Mouse (Mus musculus): Measurements from ENCODE around the gene 4930467E23Rik. TPM values are rescaled to one million over a fixed set of nuclear protein-coding genes. Genes with fewer than 3 reads are reported as not detected.
"Not testable (repeated sequence)": the region's sequence is repeated elsewhere in the genome, so short reads cannot be mapped to it uniquely, and the experiment has no call there.

4930467E23Rik gene
- polyA plus RNA-seq, 1 experiment from 2014 or later: not detected

DNA sequence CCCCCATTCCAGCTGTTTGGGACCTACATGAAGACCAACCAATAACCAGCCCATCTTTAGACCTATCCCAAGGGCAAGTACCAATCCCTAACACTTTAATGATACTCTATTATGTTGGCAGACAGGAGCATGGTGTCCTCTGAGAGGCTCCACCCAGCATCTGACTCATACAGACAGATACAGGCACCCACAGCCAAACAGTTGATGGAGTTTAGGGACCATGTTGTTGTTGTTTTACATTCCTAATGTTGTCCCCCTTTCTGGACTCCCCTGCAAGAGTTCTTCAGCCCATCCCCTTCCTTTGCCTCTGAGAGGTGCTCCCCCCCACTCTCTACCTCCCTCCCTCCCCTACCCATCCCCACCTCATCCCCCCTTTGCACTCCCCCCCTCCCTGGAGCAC, 46.9 kb downstream of the 4930467E23Rik start:
- not testable (repeated sequence) for H3K27ac ChIP-seq; ATAC-seq (ENCODE audit: insufficient read depth, low FRiP score, low read depth); H3K4me1 ChIP-seq; H3K36me3 ChIP-seq; H3K4me2 ChIP-seq; H3K27me3 ChIP-seq (replicated peaks); H3K9me3 ChIP-seq; H3K4me3 ChIP-seq (replicated peaks); H3K9ac ChIP-seq

DNA sequence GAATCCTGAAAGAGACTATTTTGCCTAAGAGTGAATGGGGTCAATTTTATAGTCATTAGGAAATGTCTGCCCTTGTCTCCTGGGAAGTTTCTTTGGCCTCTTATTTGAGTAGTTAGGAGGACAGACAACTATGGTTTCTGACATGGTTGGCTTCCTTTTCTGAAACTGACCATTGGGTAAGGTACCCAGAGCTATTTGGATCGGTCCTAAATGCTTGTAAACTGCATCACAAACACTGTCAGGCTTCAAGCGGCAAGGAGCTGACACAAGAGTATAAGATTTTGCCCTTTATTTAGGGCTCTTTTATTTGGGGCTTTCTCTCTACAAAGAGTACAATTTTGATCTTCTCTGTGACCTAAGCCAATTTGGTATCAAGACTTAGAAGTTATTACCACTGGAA, 48.1 kb downstream of the 4930467E23Rik start:
- H3K27me3 ChIP-seq (replicated peaks); H3K4me1 ChIP-seq; H3K4me3 ChIP-seq (replicated peaks); H3K36me3 ChIP-seq; H3K9ac ChIP-seq; H3K27ac ChIP-seq; H3K4me2 ChIP-seq; H3K9me3 ChIP-seq; ATAC-seq (ENCODE audit: insufficient read depth, low FRiP score, low read depth): not testable (repeated sequence)
- 35% methylated on average over 2 of the region's 2 CpGs for WGBS

DNA sequence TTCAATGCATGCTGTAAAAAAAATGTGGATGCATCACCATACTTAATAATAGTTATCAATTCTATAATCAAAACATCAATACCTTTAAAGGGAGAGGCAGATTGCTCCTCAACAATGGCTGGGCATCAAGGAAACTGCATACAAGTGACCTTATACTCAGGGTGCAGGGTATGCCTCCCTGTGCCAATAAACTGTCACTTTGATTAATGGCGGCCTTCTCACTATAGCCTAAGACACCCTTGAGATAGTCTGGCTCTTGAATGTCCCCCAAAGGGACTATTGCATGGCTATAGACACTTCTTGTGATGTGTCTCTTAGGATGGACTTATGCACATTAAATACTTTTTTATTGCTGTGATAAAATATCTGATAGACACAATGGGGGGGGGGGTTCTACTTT, 48.8 kb downstream of the 4930467E23Rik start:
- 54% methylated on average over 1 of the region's 1 CpGs for WGBS
- not testable (repeated sequence) for H3K9ac ChIP-seq

DNA sequence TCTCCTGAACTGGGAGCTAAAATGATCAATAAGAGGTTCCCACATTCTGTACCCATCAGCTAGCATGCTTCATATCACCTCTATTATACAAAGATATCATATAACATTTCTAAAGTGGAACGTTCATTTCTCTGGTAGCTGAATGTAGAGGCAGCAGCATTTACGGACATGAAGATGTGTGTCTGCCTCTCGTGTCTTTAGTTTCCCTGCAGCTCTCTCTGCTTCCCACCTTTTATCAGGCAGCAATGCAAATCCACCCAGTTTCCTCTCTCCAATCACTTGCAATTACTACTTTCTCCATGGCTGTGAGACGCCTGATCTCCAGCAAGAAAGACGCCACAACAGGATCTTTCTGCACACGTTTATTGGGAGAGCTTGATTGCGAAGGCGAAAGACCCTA, 49.5 kb downstream of the 4930467E23Rik start:
- H3K36me3 ChIP-seq; H3K9me3 ChIP-seq; H3K27me3 ChIP-seq (replicated peaks); H3K9ac ChIP-seq; H3K4me1 ChIP-seq; H3K4me3 ChIP-seq (replicated peaks); ATAC-seq (ENCODE audit: insufficient read depth, low FRiP score, low read depth); H3K4me2 ChIP-seq; H3K27ac ChIP-seq: not testable (repeated sequence)
- 88% methylated on average over 8 of the region's 8 CpGs for WGBS

More for the DNA sequence above, 48.8 kb downstream of the 4930467E23Rik start:
- H3K4me3 ChIP-seq (replicated peaks); H3K36me3 ChIP-seq; H3K27ac ChIP-seq; ATAC-seq (ENCODE audit: insufficient read depth, low FRiP score, low read depth); H3K9me3 ChIP-seq; H3K4me2 ChIP-seq; H3K4me1 ChIP-seq; H3K27me3 ChIP-seq (replicated peaks): not testable (repeated sequence)

DNA sequence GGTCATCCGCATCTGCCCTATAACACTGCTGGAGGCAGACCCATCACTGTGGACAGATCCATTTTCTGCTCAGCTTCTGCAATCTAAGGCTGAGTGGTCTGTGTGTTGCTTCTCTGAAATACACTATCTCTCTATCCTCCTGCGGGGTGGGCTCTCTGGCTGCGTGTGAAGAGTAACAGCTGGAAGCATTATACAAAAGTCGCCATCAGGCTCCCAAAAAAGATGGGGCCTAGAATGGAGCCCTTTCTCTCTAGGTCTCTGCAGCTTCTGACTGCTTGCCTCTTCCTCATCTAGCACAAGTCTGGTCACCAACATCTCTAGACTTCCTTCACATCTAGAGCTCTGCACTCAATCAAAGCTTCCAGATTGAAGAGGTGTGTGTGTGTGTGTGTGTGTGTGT, 50.8 kb downstream of the 4930467E23Rik start:
- not testable (repeated sequence) for H3K4me2 ChIP-seq; H3K4me1 ChIP-seq; H3K9ac ChIP-seq; H3K4me3 ChIP-seq (replicated peaks); H3K36me3 ChIP-seq; ATAC-seq (ENCODE audit: insufficient read depth, low FRiP score, low read depth); H3K27me3 ChIP-seq (replicated peaks); H3K27ac ChIP-seq; H3K9me3 ChIP-seq
- WGBS: 82% methylated on average over 4 of the region's 4 CpGs

DNA sequence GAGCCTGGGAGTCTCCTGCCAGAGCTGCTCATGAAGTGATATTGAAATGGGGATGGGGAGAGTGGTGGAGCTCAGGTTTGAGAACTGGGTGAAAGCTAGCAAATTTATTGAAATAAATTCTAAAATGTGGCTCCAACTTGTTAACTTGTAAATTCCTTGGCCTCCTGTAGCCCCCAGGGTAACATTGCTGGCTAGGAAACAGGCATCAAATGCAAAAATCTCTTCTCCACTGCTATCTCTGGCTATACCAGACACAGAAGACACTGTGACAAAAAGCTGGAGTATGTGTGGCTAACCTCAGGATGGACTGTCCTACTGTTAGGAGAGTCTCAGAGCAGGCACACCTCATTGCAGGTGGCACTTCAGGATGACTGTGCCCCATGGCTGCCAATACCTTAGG, 51.3 kb downstream of the 4930467E23Rik start:
- H3K9ac ChIP-seq; H3K9me3 ChIP-seq; ATAC-seq (ENCODE audit: insufficient read depth, low FRiP score, low read depth); H3K27ac ChIP-seq; H3K4me3 ChIP-seq (replicated peaks); H3K4me2 ChIP-seq; H3K27me3 ChIP-seq (replicated peaks); H3K36me3 ChIP-seq; H3K4me1 ChIP-seq: not testable (repeated sequence)

DNA sequence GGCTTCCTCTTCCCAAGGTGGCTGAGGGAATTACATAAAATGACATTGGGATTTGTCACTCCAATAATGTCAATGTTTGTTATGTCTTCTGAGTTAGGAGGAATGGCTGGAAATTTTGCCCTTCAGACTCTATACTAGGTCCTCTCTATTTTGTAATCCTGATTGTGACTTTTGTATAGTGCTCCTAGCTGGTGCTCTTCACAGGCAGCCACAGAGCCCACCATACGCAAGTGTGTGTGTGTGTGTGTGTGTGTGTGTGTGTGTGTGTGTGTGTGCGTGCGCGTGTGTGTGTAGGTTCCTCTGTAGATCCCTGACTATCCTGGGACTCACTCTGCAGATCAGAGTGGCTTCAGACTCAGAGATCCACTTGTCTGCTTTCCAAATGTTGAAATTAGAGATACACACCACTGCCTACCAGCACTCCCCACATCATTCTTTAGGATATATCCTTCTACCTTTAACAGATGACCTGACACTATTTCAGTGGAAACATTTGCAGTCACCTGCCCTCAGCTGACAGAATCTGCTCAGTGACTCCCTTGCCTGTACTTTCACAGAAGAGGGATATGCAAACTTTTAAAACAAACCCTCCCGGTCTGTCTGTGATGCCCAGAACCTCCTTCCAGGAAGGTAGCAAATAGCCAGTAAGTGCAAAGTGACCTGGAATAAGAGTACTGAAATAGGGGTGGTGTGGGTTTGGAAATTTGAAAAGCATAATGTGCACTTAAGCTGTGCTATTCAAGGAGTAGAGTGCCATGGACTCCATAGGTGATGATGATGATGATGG, 52.1 kb downstream of the 4930467E23Rik start:
- 89% methylated on average over 5 of the region's 5 CpGs for WGBS

DNA sequence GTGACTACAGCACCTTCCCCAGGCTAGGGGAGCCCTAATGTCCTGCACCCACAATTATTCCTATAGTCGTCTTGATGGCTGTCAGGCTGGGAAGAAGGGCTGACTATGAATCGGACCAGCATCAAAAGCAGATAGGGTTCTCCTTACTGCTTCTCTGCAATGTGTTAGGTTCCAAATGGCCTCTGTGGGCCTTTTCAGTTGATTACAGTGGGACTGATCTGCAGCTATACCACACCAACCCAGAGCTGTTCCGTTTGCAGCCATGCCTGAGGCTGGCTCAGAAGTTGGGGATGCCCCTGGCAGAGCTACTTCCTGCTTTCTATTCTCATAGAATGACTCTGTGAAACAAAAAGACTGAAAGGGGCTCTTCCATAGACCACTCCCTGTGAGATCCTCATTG, 53.4 kb downstream of the 4930467E23Rik start:
- not testable (repeated sequence) for ATAC-seq (ENCODE audit: insufficient read depth, low FRiP score, low read depth); H3K4me2 ChIP-seq; H3K27me3 ChIP-seq (replicated peaks); H3K4me1 ChIP-seq; H3K36me3 ChIP-seq; H3K4me3 ChIP-seq (replicated peaks); H3K9ac ChIP-seq; H3K27ac ChIP-seq; H3K9me3 ChIP-seq
- 87% methylated on average over 3 of the region's 3 CpGs for WGBS

More for the DNA sequence above, 52.1 kb downstream of the 4930467E23Rik start:
- not testable (repeated sequence) for H3K36me3 ChIP-seq; H3K4me1 ChIP-seq; H3K4me2 ChIP-seq; H3K27me3 ChIP-seq (replicated peaks); H3K27ac ChIP-seq; H3K4me3 ChIP-seq (replicated peaks); H3K9ac ChIP-seq; H3K9me3 ChIP-seq; ATAC-seq (ENCODE audit: insufficient read depth, low FRiP score, low read depth)

DNA sequence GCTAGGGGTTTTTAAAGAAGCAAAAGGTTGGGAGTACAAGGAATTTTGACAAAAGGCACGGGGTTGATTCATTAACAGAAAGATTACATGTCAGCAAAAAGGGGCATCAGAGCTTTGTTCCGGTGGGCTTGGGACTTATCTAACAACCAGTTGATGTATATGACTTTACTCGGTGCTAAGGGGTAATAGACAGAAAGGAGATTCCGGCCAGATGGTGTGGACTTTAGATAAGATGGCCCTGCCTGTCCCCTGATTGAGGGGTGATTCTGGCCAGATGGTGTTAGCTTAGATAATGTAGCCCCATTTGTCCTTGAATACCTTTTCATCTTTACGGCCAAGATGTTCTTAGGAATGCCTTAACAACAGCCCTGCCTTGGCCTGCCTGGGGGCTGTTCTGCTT, 54.5 kb downstream of the 4930467E23Rik start:
- not testable (repeated sequence) for H3K4me2 ChIP-seq; H3K9ac ChIP-seq; H3K27me3 ChIP-seq (replicated peaks); H3K4me1 ChIP-seq; H3K9me3 ChIP-seq; H3K36me3 ChIP-seq; ATAC-seq (ENCODE audit: insufficient read depth, low FRiP score, low read depth); H3K4me3 ChIP-seq (replicated peaks); H3K27ac ChIP-seq
- WGBS: 85% methylated on average over 2 of the region's 5 CpGs

DNA sequence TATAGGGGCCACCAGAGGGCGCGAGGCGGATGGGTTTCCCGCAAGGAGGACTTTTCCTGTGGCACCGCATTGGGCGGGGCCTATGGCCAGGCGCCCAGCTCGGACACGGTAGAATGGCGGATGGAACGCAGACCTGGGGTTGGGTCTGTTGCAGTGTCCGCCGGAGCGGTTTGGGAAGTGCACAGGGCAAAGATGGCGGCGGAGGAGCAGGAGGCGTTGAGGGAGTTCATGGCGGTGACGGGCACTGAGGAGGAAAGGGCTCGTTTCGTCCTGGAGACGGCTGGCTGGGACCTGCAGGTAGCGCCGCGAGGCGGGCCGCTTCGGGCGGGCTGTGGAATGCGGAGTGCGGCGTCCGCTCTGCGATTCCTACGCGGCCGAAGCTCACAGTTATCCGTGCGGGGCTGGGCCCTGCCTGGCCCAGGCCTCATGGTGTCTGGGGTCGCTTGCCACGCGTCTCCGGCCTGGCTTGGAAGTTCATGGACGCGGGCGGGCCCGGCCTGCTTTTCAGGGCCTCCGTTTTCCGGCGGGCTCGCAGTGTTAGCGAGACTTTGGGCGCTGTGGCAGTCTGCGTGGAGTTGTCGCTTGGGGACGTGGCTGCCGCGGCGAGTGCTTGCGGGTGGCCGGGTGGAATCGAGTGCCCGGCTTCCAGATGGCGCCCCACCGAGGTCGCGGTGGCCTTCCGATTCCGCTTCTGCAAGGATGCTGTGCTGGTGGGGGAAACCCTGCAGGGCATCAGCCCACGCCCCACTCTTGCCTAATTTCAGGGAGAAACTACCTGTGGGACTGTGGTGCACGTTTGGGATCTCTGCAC, 55.4 kb downstream of the 4930467E23Rik start:
- H3K27ac ChIP-seq: peak overlapping the region; percentile 78
- peak overlapping the region; percentile 69 for H3K9ac ChIP-seq
- WGBS: 11% methylated on average over 71 of the region's 71 CpGs
- H3K4me3 ChIP-seq (replicated peaks): peak overlapping the region; percentile 62
- H3K4me2 ChIP-seq: peak overlapping the region; percentile 45
- not testable (repeated sequence) for H3K36me3 ChIP-seq; H3K4me1 ChIP-seq; H3K27me3 ChIP-seq (replicated peaks); H3K9me3 ChIP-seq
- peak; percentile 100 for ATAC-seq (ENCODE audit: insufficient read depth, low FRiP score, low read depth)

DNA sequence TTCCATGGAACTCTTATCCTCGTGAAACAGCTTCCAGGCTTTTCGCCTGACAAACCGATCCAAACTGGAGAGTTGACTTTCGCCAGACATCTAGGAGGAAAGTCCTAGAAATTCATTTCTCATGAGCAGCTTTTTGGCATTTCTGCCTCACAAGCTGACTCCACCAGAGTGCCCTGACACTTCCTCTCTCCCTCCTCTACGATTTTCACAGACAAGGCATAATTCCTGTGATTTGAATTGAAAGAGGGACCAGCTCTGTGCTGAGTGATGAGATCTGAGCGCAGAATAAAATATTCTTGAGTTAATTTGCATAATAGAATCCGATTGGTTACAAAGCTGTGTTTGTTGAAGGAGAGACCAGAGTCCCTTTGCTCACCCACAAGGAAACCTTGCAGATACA, 63.3 kb downstream of the 4930467E23Rik start:
- not testable (repeated sequence) for ATAC-seq (ENCODE audit: insufficient read depth, low FRiP score, low read depth)

More for the DNA sequence above, 63.3 kb downstream of the 4930467E23Rik start:
- H3K9ac ChIP-seq; H3K27ac ChIP-seq; H3K9me3 ChIP-seq; H3K27me3 ChIP-seq (replicated peaks); H3K4me3 ChIP-seq (replicated peaks); H3K4me2 ChIP-seq; H3K4me1 ChIP-seq; H3K36me3 ChIP-seq: not testable (repeated sequence)
- 72% methylated on average over 7 of the region's 7 CpGs for WGBS

Measured in stomach, embryonic 15.5 days (tissue).